Mouse (Mus musculus): Measurements from ENCODE around the gene Rac3.

DNA sequence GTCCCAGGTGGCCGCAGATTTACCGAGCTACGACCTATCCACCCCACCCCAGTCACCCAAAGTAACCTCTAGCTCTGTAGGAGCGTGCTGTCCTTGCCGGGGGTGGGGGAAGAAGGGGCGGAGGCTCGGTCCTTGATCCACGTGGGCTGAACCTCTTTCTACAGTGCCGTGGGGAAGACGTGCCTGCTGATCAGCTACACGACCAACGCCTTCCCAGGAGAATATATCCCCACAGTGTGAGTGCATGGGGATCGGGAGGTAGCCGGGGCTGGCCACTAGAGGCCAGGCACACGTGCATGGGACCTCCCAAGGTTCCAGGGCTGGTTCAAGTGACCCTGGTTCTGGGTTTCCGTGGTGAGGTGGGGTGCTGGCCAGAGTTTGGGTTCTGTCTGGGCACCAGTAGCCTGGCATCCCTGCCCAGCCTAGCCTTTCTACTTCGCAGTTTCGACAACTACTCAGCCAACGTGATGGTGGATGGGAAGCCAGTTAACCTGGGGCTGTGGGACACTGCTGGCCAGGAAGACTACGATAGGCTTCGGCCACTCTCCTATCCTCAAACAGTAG lies 879 bp downstream of the Rac3 start:
- no peak for TF ChIP-seq CTCF (IDR thresholded peaks at IDR 0.05; ENCODE audit: control insufficient read depth, insufficient read depth, insufficient read length)
- no peak for TF ChIP-seq USF1 (IDR thresholded peaks at IDR 0.05; ENCODE audit: low read depth)
- no peak for TF ChIP-seq MYOG (IDR thresholded peaks at IDR 0.05; ENCODE audit: control insufficient read depth, extremely low read depth, insufficient read length)

Data from C2C12 (cell line).